Mouse (Mus musculus) CH12.LX (cell line): ENCODE measurements around the gene Rsu1. TPM values are rescaled to one million over a fixed set of nuclear protein-coding genes. Genes with fewer than 3 reads are reported as not detected.

Experiments
- DNase-seq: peaks from one replicate; pipeline ENCODE4 v3.0.0-alpha.2; 2013; ENCODE audit errors: extremely low read depth
- H3K27ac ChIP-seq: 2 replicates; pipeline ENCODE4 v1.5.1; 2012; ENCODE audit warnings: low read depth, mild to moderate bottlenecking, control low read depth, moderate library complexity; ENCODE audit not compliant: insufficient read depth
- H3K27me3 ChIP-seq: replicated peaks from 2 replicates; pipeline ENCODE3; 2012; ENCODE audit warnings: inconsistent platforms
- H3K36me3 ChIP-seq, 2 experiments: replicated peaks in 1 of 2; 2 replicates each; pipeline versions ENCODE3 to v1.6.1; 2012; ENCODE audit warnings: inconsistent platforms in 1 of 2, low read length in 1 of 2, mild to moderate bottlenecking in 1 of 2, mixed read lengths in 1 of 2, moderate library complexity in 1 of 2; ENCODE audit not compliant: control insufficient read depth in 1 of 2, insufficient read depth in 1 of 2
- H3K4me1 ChIP-seq, 2 experiments: 2 replicates each; pipeline ENCODE4 v1.6.1; 2012; ENCODE audit warnings: inconsistent platforms in 1 of 2, moderate library complexity in 1 of 2; ENCODE audit not compliant: insufficient read depth in 2 of 2, control insufficient read depth in 1 of 2
- H3K4me2 ChIP-seq: 2 replicates; pipeline ENCODE4 v1.6.1; 2012; ENCODE audit warnings: low read depth, mild to moderate bottlenecking, control low read depth; ENCODE audit not compliant: poor library complexity, insufficient read depth, severe bottlenecking
- H3K4me3 ChIP-seq, 3 experiments: fragments of 150-350 bp in 1 of 3; sonication (generic) in 1 of 3; replicated peaks in 1 of 3; 2 replicates each; pipeline versions ENCODE3 to v1.5.1; 2011 to 2012; ENCODE audit warnings: low read depth in 2 of 3, low read length in 2 of 3, mild to moderate bottlenecking in 2 of 3, moderate library complexity in 2 of 3, control low read depth in 1 of 3, improper control_type of control experiment in 1 of 3, inconsistent platforms in 1 of 3, mixed read lengths in 1 of 3; ENCODE audit not compliant: poor library complexity in 1 of 3
- H3K79me2 ChIP-seq: replicated peaks from 2 replicates; pipeline ENCODE4 v1.6.1; 2012; ENCODE audit warnings: mild to moderate bottlenecking, moderate library complexity; ENCODE audit not compliant: control insufficient read depth, poor library complexity, insufficient read depth, severe bottlenecking; ENCODE audit errors: extremely low read depth
- H3K9ac ChIP-seq: 2 replicates; pipeline ENCODE4 v1.6.1; 2012; ENCODE audit warnings: low read depth, mild to moderate bottlenecking, control low read depth, moderate library complexity; ENCODE audit not compliant: insufficient read depth
- H3K9me3 ChIP-seq: replicated peaks from 2 replicates; pipeline ENCODE3; 2012; ENCODE audit warnings: low read length, inconsistent platforms, mixed read lengths
- CHD1 ChIP-seq: IDR thresholded peaks from 2 replicates; pipeline ENCODE4 v1.6.1; 2012; ENCODE audit warnings: low read depth, low read length, improper control_type of control experiment, inconsistent platforms
- CHD2 ChIP-seq: IDR thresholded peaks from 2 replicates; pipeline ENCODE4 v1.6.1; 2011; ENCODE audit warnings: low read length, improper control_type of control experiment
- CTCF ChIP-seq, 2 experiments: IDR thresholded peaks in 1 of 2; conservative IDR thresholded peaks in 1 of 2; 2 replicates each; pipeline ENCODE4 v1.5.1; 2011 to 2012; ENCODE audit warnings: low read depth in 2 of 2, low read length in 2 of 2, improper control_type of control experiment in 1 of 2, inconsistent platforms in 1 of 2, mild to moderate bottlenecking in 1 of 2, moderate library complexity in 1 of 2
- ELF1 ChIP-seq: IDR thresholded peaks from 2 replicates; pipeline ENCODE4 v1.6.1; 2014; ENCODE audit warnings: low read depth, mild to moderate bottlenecking, inconsistent platforms, low read length, improper control_type of control experiment
- ETS1 ChIP-seq: conservative IDR thresholded peaks from 2 replicates; pipeline ENCODE4 v1.6.1; 2012; ENCODE audit warnings: low read depth, mild to moderate bottlenecking, inconsistent platforms, low read length, improper control_type of control experiment, moderate library complexity
- HCFC1 ChIP-seq: IDR thresholded peaks from 2 replicates; pipeline ENCODE4 v1.6.1; 2012; ENCODE audit warnings: low read depth, mild to moderate bottlenecking, inconsistent platforms, low read length, improper control_type of control experiment
- IRF4 ChIP-seq: IDR thresholded peaks from 2 replicates; pipeline ENCODE4 v1.6.1; 2014; ENCODE audit warnings: low read depth, mild to moderate bottlenecking, inconsistent platforms, low read length, improper control_type of control experiment
- KAT2A ChIP-seq: IDR thresholded peaks from 2 replicates; pipeline ENCODE4 v1.6.1; 2012; ENCODE audit warnings: low read length, improper control_type of control experiment, inconsistent platforms; ENCODE audit not compliant: insufficient replicate concordance
- MAFK ChIP-seq: IDR thresholded peaks from 2 replicates; pipeline ENCODE4 v1.6.1; 2011; ENCODE audit warnings: low read length, improper control_type of control experiment; ENCODE audit not compliant: insufficient replicate concordance
- MAX ChIP-seq: IDR thresholded peaks from 2 replicates; pipeline ENCODE4 v1.6.1; 2011; ENCODE audit warnings: low read length, improper control_type of control experiment
- MAZ ChIP-seq: IDR thresholded peaks from 2 replicates; pipeline ENCODE4 v1.6.1; 2012; ENCODE audit warnings: low read depth, mild to moderate bottlenecking, inconsistent platforms, low read length, improper control_type of control experiment, moderate library complexity
- MEF2A ChIP-seq: IDR thresholded peaks from 2 replicates; pipeline ENCODE4 v1.6.1; 2014; ENCODE audit warnings: low read depth, mild to moderate bottlenecking, inconsistent platforms, low read length, improper control_type of control experiment, borderline replicate concordance
- MXI1 ChIP-seq: IDR thresholded peaks from 2 replicates; pipeline ENCODE4 v1.6.1; 2011; ENCODE audit warnings: mild to moderate bottlenecking, low read depth, low read length, improper control_type of control experiment
- MYC ChIP-seq: IDR thresholded peaks from 2 replicates; pipeline ENCODE4 v1.6.1; 2011; ENCODE audit warnings: low read depth, mild to moderate bottlenecking, improper control_type of control experiment, low read length
- NELFE ChIP-seq: IDR thresholded peaks from 2 replicates; pipeline ENCODE4 v1.6.1; 2011; ENCODE audit warnings: low read depth, low read length, improper control_type of control experiment
- PAX5 ChIP-seq: IDR thresholded peaks from 2 replicates; pipeline ENCODE4 v1.6.1; 2012; ENCODE audit warnings: low read length, inconsistent platforms, mixed read lengths
- POLR2AphosphoS2 ChIP-seq: IDR thresholded peaks from 2 replicates; pipeline ENCODE4 v1.6.1; 2011; ENCODE audit warnings: low read depth, low read length, improper control_type of control experiment
- RAD21 ChIP-seq: IDR thresholded peaks from 2 replicates; pipeline ENCODE4 v1.6.1; 2011; ENCODE audit warnings: low read depth, mild to moderate bottlenecking, low read length, improper control_type of control experiment, moderate library complexity
- RCOR1 ChIP-seq: conservative IDR thresholded peaks from 2 replicates; pipeline ENCODE4 v1.6.1; 2012; ENCODE audit warnings: low read depth, mild to moderate bottlenecking, inconsistent platforms, low read length, improper control_type of control experiment
- SIN3A ChIP-seq: IDR thresholded peaks from 2 replicates; pipeline ENCODE4 v1.6.1; 2012; ENCODE audit warnings: low read length, improper control_type of control experiment, inconsistent platforms
- SMC3 ChIP-seq: IDR thresholded peaks from 2 replicates; pipeline ENCODE4 v1.6.1; 2011; ENCODE audit warnings: low read depth, low read length, improper control_type of control experiment
- TBP ChIP-seq: conservative IDR thresholded peaks from 2 replicates; pipeline ENCODE4 v1.6.1; 2011; ENCODE audit warnings: low read depth, low read length, improper control_type of control experiment
- TCF12 ChIP-seq: IDR thresholded peaks from 2 replicates; pipeline ENCODE4 v1.6.1; 2014; ENCODE audit warnings: low read depth, mild to moderate bottlenecking, inconsistent platforms, low read length, improper control_type of control experiment
- USF1 ChIP-seq: IDR thresholded peaks from 2 replicates; pipeline ENCODE4 v1.6.1; 2014; ENCODE audit warnings: low read depth, mild to moderate bottlenecking, inconsistent platforms, low read length, improper control_type of control experiment
- USF2 ChIP-seq: conservative IDR thresholded peaks from 2 replicates; pipeline ENCODE4 v1.6.1; 2011; ENCODE audit warnings: low read depth, low read length, improper control_type of control experiment
- ZMIZ1 ChIP-seq: IDR thresholded peaks from 2 replicates; pipeline ENCODE4 v1.6.1; 2012; ENCODE audit warnings: low read depth, mild to moderate bottlenecking, inconsistent platforms, low read length, improper control_type of control experiment
- ZNF384 ChIP-seq: IDR thresholded peaks from 2 replicates; pipeline ENCODE4 v1.6.1; 2012; ENCODE audit warnings: low read depth, low read length, improper control_type of control experiment, inconsistent platforms
- dilution Hi-C: fragments of 300-500 bp; cut with MboI; formaldehyde crosslinking; loops from 2 replicates; pipeline ENCODE4 v1.14.3; 2020; ENCODE audit warnings: low sequenced_read_pairs; ENCODE audit not compliant: extremely low pct_unique_long_range_greater_than_20kb, extremely low pct_ligation_motif_present
- in situ Hi-C: fragments of 300-500 bp; cut with MboI; formaldehyde crosslinking; loops from 3 replicates; pipeline ENCODE4 v1.14.3; 2019; ENCODE audit warnings: low sequenced_read_pairs, low pct_ligation_motif_present, low pct_unique_long_range_greater_than_20kb, mixed read lengths
- polyA plus RNA-seq: library from polyadenylated mRNA; unstranded; fragments of >175 nt; gene quantifications from 2 replicates; pipeline ENCODE4 v1.2.1, GENCODE M21; 2012; ENCODE audit warnings: low read depth; ENCODE audit not compliant: insufficient read length
- total RNA-seq, 2 experiments: library from RNA; depleted of rRNA; stranded (reverse); fragments of 300-350 nt in 1 of 2; fragments of >200 nt in 1 of 2; gene quantifications; 2 replicates each; pipeline ENCODE4 v1.2.3; 2012 to 2014

Rsu1 gene
- total and polyA plus RNA-seq, 3 experiments: 29.5 to 108 (median 86.4) TPM

DNA sequence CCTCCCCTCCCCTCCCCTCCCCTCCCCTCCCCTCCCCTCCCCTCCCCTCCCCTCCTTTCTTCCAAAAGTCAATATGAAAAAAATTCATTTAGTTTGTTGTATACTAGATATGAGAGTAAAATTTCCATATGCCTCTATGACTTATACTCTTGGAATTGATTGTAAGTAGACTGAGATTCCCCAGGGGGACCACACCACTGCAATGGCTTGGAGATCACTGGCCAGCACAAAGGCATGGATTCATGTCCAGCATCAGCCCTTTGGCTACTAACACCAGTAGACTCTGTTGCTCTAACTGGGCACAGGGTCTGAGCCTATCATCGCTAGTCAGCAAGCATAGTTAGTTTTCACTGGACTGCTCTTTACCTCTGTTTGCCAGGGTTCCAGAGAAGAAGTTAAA lies 180.4 kb downstream of the Rsu1 start:
- Histone ChIP-seq H3K4me1 (peaks cover 30 to 93% of the 10 kb centered on the region in 2 experiments), H3K36me3 (peaks cover 0 to 41% of the 10 kb centered on the region in 2 experiments), H3K27ac (no peak overlapping the region), H3K27me3 (no peaks in the 10 kb centered on the region), H3K4me2 (no peak overlapping the region), H3K79me2 (peaks cover 6% of the 10 kb centered on the region), H3K9ac (no peak overlapping the region), H3K9me3 (no peaks in the 10 kb centered on the region), H3K4me3 (no peak overlapping the region)
- in situ Hi-C loops: no loop called here
- no peak for TF ChIP-seq SIN3A
- no peak for TF ChIP-seq USF2
- TF ChIP-seq CHD2: no peak
- TF ChIP-seq TCF12: no peak
- TF ChIP-seq SMC3: no peak
- TF ChIP-seq CHD1: no peak
- TF ChIP-seq MAX: no peak
- TF ChIP-seq USF1: no peak
- TF ChIP-seq MAZ: no peak
- TF ChIP-seq ETS1: no peak
- no peak for TF ChIP-seq IRF4
- TF ChIP-seq MXI1: no peak
- TF ChIP-seq POLR2AphosphoS2: no peak
- no peak for TF ChIP-seq ZMIZ1
- TF ChIP-seq MAFK: no peak
- TF ChIP-seq PAX5: no peak
- no peak for TF ChIP-seq ELF1
- TF ChIP-seq RCOR1: no peak
- DNase-seq: no peak
- dilution Hi-C loops: no loop called here

DNA sequence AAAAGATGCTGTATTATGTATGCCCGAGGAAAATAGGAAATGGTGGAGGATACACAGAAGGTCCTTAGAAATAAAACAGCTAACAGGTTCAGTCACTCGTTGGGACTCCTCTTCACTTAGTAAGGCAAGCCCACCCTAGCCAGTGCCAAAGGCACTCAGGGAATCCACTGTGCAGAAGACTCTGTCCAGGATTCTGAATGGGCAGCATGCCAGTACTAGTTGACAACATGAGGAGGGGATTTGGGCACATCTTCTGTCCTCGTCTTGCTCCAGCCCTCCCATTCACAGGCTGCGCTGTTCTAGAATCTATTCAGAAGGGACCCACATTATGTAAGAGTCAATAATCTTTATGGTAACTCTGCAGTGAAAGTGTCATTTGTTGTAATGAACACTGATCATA lies 181.4 kb downstream of the Rsu1 start:
- Histone ChIP-seq H3K79me2 (peaks cover 6% of the 10 kb centered on the region), H3K27me3 (no peaks in the 10 kb centered on the region), H3K27ac (no peak overlapping the region), H3K36me3 (peaks cover 0 to 43% of the 10 kb centered on the region in 2 experiments), H3K4me2 (no peak overlapping the region), H3K9ac (no peak overlapping the region), H3K4me3 (no peak overlapping the region), H3K4me1 (peaks cover 28 to 94% of the 10 kb centered on the region in 2 experiments), H3K9me3 (no peaks in the 10 kb centered on the region)
- TF ChIP-seq IRF4 (no peak), HCFC1 (no peak), POLR2AphosphoS2 (no peak), USF1 (no peak), MAX (no peak), TBP (no peak), RAD21 (no peak), ZNF384 (no peak), MXI1 (no peak), NELFE (no peak), MEF2A (no peak), MYC (no peak), USF2 (no peak), MAZ (no peak), CTCF (conservative IDR thresholded peaks at IDR 0.05 in 1 of 2, IDR thresholded peaks at IDR 0.05 in 1 of 2; ENCODE audit: low read depth in 2 of 2, low read length in 2 of 2) (no peak), KAT2A (no peak), SMC3 (no peak)
- dilution Hi-C loops: no loop called here
- in situ Hi-C loops: no loop called here
- no peak for DNase-seq
